Mouse (Mus musculus): ENCODE data around the gene Rab11fip3. TPM values are rescaled to one million over a fixed set of nuclear protein-coding genes. Genes with fewer than 3 reads are reported as not detected.
"Not testable (repeated sequence)": the region's sequence is repeated elsewhere in the genome, so short reads cannot be mapped to it uniquely, and the experiment has no call there.

Rab11fip3 gene
- total and polyA plus RNA-seq, 3 experiments: 21.8 to 30.7 (median 22.5) TPM

GRCm38 (mm10) chr17:26040711-26041110 is 28.6 kb downstream of the Rab11fip3 start:
- not testable (repeated sequence) for DNase-seq

- DNase-seq: no peak
Observed at GRCm38 (mm10) chr17:26032037-26032436, 37.3 kb downstream of the Rab11fip3 start.

GRCm38 (mm10) chr17:26031583-26031982 is 37.8 kb downstream of the Rab11fip3 start:
- DNase-seq: no peak

GRCm38 (mm10) chr17:26028261-26028660 is 41.1 kb downstream of the Rab11fip3 start:
- DNase-seq: no peak

GRCm38 (mm10) chr17:26024674-26025073 is 44.7 kb downstream of the Rab11fip3 start:
- DNase-seq: no peak

- no peak for DNase-seq
Observed at GRCm38 (mm10) chr17:26023966-26024365, 45.4 kb downstream of the Rab11fip3 start.

GRCm38 (mm10) chr17:26023181-26023580 is 46.2 kb downstream of the Rab11fip3 start:
- no peak for DNase-seq

GRCm38 (mm10) chr17:26021728-26022341 is 47.5 kb downstream of the Rab11fip3 start:
- no peak for DNase-seq

GRCm38 (mm10) chr17:26020848-26021347 is 48.5 kb downstream of the Rab11fip3 start:
- no peak for DNase-seq

GRCm38 (mm10) chr17:26018388-26018787 is 51.0 kb downstream of the Rab11fip3 start:
- no peak for DNase-seq

GRCm38 (mm10) chr17:26017949-26018348 is 51.4 kb downstream of the Rab11fip3 start:
- no peak for DNase-seq

- DNase-seq: no peak
Observed at GRCm38 (mm10) chr17:26017021-26017420, 52.3 kb downstream of the Rab11fip3 start.

GRCm38 (mm10) chr17:26013711-26014110 is 55.6 kb downstream of the Rab11fip3 start:
- DNase-seq: no peak

GRCm38 (mm10) chr17:26011841-26012460 is 57.4 kb downstream of the Rab11fip3 start:
- peak; percentile 81 for DNase-seq

- DNase-seq: peak; percentile 69
Observed at GRCm38 (mm10) chr17:26009540-26009939, 59.8 kb downstream of the Rab11fip3 start.

- no peak for DNase-seq
Observed at GRCm38 (mm10) chr17:26008787-26009186, 60.6 kb downstream of the Rab11fip3 start.

- no peak for DNase-seq
Observed at GRCm38 (mm10) chr17:26008331-26008730, 61.0 kb downstream of the Rab11fip3 start.

- DNase-seq: no peak
Observed at GRCm38 (mm10) chr17:26007646-26008045, 61.7 kb downstream of the Rab11fip3 start.

- no peak for DNase-seq
Observed at GRCm38 (mm10) chr17:26005731-26006450, 63.5 kb downstream of the Rab11fip3 start.

GRCm38 (mm10) chr17:26004711-26005110 is 64.6 kb downstream of the Rab11fip3 start:
- DNase-seq: no peak

GRCm38 (mm10) chr17:26003864-26004263 is 65.5 kb downstream of the Rab11fip3 start:
- DNase-seq: no peak

- DNase-seq: no peak
Observed at GRCm38 (mm10) chr17:25998425-25998824, 70.9 kb downstream of the Rab11fip3 start.

GRCm38 (mm10) chr17:25993489-25993888 is 75.9 kb downstream of the Rab11fip3 start:
- no peak for DNase-seq

Data from adrenal gland, adult 2 months (tissue).